Mouse (Mus musculus) adrenal gland, postnatal 0 days (tissue): ENCODE results near the gene Gm16506. TPM values are rescaled to one million over a fixed set of nuclear protein-coding genes. Genes with fewer than 3 reads are reported as not detected.

Source experiments
- polyA plus RNA-seq: library from polyadenylated mRNA; unstranded; fragments of >200 nt; fragmentation: Nextera tagmentation; extraction: Ambion mirVana; gene quantifications from 2 replicates; pipeline ENCODE4 v1.2.1, GENCODE M21; 2015

Gm16506 gene
- polyA plus RNA-seq: not detected in 2 replicates

DNA sequence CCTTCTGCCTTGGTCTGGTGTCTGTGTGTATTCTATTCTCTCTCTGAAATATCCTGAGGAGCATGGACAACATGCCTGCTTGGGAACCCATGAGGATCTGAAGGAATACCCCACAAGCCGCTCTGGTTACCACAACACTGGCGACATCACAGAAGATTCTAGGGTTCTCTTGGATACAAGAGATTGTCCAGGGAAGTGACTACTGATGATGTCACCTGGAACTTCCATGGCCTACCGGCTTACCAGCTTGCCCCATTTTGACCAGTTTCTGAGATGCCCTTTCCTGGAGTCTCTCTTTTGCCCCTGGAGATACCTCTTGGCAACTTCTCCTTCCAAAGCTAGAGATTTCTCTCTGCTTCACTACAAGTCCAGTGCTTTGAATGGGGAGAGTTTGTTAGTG is at the start of gene Gm16506:
Gm16506 (minus strand) TSS at position 101 of the 400 bp plus-strand sequence.

DNA sequence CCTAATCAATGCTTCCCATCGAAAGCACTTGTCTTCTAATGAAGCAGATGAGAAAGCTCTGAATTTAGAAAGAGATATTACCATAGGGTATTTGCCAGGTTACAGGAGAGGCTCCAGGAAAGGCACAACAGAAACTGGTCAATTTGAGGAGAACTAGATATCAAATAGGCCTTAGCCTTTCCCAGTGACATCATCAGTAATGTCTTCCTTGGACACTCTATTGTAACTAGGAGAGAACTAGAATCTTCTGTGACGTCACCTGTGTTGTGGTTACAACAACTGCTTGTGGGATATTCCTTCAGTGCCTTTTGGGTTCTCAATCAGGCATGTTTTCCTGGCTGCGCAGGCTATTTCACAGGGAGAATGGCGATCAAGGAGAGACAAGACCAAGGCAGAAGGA is 20.3 kb upstream of the Gm16506 start, which contains the start of gene Gm6526:
Gm6526 (plus strand) TSS at position 301 of the 400 bp plus-strand sequence.

GRCm38 (mm10) chr14:43697621-43698020 is 29.7 kb downstream of the Gm16506 start, which contains the start of gene Gm7324:
Gene Gm7324, plus strand, starts transcription at chr14:43697828.

GRCm38 (mm10) chr14:43677099-43677498 is 50.2 kb downstream of the Gm16506 start, which contains the start of gene Gm8165:
Gene Gm8165, minus strand, starts transcription at chr14:43677199.

Other genes with a start within 250 kb of the Gm16506 start
- not detected in 2 replicates for gene Gm5799, start 183.9 kb downstream of the Gm16506 start, polyA plus RNA-seq
- not detected in 2 replicates for gene Gm17654, start 148.3 kb downstream of the Gm16506 start, polyA plus RNA-seq
- not detected in 2 replicates for gene Gm10375, start 119.5 kb downstream of the Gm16506 start, polyA plus RNA-seq
- gene Gm8165, start 50.3 kb downstream of the Gm16506 start, polyA plus RNA-seq: not detected in 2 replicates
- 0.68 and 1.2 TPM in 2 replicates for gene Gm7324, start 29.7 kb downstream of the Gm16506 start, polyA plus RNA-seq
- 0.07 TPM in 1 of 2 replicates, not detected in the other for gene Gm6526, start 20.4 kb upstream of the Gm16506 start, polyA plus RNA-seq
- gene Gm8180, start 57.3 kb upstream of the Gm16506 start, polyA plus RNA-seq: not detected in 2 replicates
- 0.39 and 0.54 TPM in 2 replicates for gene Ear1, start 148.0 kb upstream of the Gm16506 start, polyA plus RNA-seq
- not detected in 2 replicates for gene Ear10, start 196.1 kb upstream of the Gm16506 start, polyA plus RNA-seq
- 6.8 and 7.0 TPM in 2 replicates for gene Gm8113, start 197.9 kb upstream of the Gm16506 start, polyA plus RNA-seq
- gene Ang5, start 229.6 kb upstream of the Gm16506 start, polyA plus RNA-seq: not detected in 2 replicates